Mouse (Mus musculus) erythroblast, embryonic 14.5 days (primary cell): ENCODE results near the gene Paip2b.

Experiments used
- GATA1 ChIP-seq: IDR thresholded peaks from 2 replicates; pipeline ENCODE4 v1.6.1; 2012; ENCODE audit warnings: low read length, inconsistent platforms, mixed read lengths
- TAL1 ChIP-seq: IDR thresholded peaks from 3 replicates; pipeline ENCODE4 v1.6.1; 2012; ENCODE audit warnings: low read length, inconsistent platforms, mixed read lengths

DNA sequence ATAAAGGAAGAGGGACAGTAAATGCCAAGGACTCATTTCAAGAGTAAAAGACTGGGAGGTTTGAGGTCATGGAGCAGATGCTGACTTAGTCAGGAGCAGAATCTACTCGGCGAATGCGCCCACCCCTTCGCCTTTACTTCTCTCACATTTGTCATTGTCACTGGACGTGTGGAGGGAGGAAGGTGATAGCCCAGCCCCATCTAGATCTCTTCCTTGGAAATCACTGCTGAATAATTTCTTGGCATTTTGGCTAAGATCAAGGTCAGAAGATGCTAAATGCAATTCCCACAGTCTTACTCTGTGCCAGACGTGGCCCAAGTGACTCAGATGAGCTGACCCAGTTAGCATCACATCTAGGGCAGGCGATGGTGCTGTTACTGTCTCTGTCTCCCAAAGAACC lies 53.2 kb downstream of the Paip2b start:
- TF ChIP-seq GATA1 (no peak), TAL1 (no peak)
